Mouse (Mus musculus): ENCODE data around the gene Tacr2.

DNA sequence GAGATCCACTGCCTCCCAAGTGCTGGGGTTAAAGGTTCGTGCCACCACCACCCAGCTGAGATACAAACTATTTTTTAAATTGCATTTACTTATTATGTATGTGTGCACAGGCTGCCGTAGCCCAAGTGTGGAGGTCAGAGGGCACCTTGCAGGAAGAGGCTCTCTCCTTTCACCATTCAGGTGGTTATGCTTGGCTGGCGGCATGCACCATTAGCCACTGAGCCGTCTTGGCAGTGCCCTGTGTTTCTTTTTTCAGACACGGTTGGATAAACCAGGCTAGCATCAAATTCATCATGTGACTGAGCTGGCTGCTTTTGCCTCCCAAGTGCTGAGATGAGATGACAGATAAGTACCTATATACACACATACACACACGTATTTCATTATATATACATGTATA lies 13.0 kb upstream of the Tacr2 start:
- TF ChIP-seq POLR2A (IDR thresholded peaks at IDR 0.05; ENCODE audit: borderline replicate concordance, extremely low read depth, low read depth, low read length) (no peak), CTCF (IDR thresholded peaks at IDR 0.05; ENCODE audit: insufficient read depth, low read length) (no peak)

All from lung, adult 2 months (tissue).